Mouse (Mus musculus): ENCODE measurements around the gene Slc17a8. TPM values are rescaled to one million over a fixed set of nuclear protein-coding genes. Genes with fewer than 3 reads are reported as not detected.

The Slc17a8 gene
- under 1 TPM in 1 of 2 experiments, not detected in 1; 0.16 TPM for polyA plus RNA-seq (2017; shearing (Covaris generic))

DNA sequence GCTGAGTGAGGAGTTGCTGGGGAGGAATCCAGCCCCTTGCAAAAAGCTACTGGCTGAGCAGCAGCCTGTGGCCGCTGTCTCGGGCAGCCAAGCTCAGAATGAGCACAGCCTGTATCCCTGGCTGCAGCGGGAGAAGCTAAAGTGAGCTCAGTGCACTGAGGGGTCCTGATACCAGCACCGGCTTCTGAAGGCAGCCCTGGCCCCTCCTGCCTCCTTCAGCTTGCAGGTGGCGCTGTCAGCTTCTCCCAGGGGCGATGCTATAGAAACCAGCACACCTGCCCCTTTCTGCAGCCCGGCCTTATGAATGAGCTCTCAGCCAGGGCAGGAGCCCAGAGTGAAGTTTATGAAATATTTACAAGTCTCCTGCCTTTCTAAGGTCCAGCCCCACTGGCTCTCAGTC is at the start of gene Slc17a8:
Slc17a8 (minus strand) TSS at position 125 of the 400 bp plus-strand sequence.

DNA sequence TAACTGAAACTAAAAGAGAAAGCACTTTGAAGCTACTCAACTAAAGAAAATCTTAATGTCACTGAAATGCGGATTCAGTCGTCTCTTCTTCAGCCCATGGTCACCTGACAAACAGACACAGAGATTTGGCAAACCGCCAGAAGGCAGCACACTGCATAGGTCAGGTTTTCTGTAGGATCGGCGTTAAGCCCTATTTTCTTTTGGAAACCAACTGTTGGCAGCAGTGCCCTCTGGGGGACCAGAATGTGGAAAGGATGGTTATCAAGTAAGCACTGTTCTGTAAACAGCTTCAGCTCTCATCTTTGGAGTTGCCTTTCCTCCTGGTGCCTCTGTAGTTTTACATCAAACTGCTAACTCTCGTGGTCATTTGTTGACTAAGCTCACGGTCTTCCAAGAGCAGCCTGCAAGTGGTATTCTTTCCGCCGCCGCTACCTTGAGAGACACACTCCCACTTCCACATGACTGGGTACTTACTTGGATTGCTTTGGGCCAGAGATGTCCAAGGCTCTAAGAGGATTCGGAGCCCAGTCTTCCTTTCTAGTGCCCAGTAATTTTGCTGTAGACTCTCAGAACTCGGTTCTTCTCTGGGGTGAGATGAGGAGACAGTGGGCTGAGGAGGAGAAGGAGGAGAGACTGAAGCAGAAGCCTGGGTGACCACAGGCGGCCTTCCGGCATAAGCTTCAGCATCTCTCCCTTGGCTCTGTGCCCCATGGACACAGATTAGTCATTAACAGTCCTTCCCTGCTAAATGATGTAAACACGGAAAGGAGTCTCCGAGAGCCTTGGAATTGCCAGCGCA is 87.9 kb downstream of the Slc17a8 start, which contains the start of gene Nr1h4:
Nr1h4 (minus strand) TSS at position 657 of the 799 bp plus-strand sequence.

Other genes with a start within 250 kb of the Slc17a8 start
- under 1 TPM; 0.07 to 0.93 TPM for gene Gas2l3, start 177.3 kb downstream of the Slc17a8 start, polyA plus RNA-seq (2017; shearing (Covaris generic))
- gene Nr1h4, start 87.7 kb downstream of the Slc17a8 start, polyA plus RNA-seq (2017; shearing (Covaris generic)) = not detected
- gene Scyl2, start 65.0 kb upstream of the Slc17a8 start, polyA plus RNA-seq (2017; shearing (Covaris generic)) = 10 to 100 TPM; 18.6 to 21.5 TPM
- 10 to 100 TPM; 24.7 to 34.9 TPM for gene Actr6, start 111.0 kb upstream of the Slc17a8 start, polyA plus RNA-seq (2017; shearing (Covaris generic))
- gene Uhrf1bp1l, start 123.7 kb upstream of the Slc17a8 start, polyA plus RNA-seq (2017; shearing (Covaris generic)) = 10 to 100 TPM; 28.7 to 42.3 TPM